Mouse (Mus musculus) CH12.LX (cell line): ENCODE data around the gene Rasgef1a. TPM values are rescaled to one million over a fixed set of nuclear protein-coding genes. Genes with fewer than 3 reads are reported as not detected.

ENCODE experiments used
- DNase-seq: peaks from one replicate; pipeline ENCODE4 v3.0.0-alpha.2; 2013; ENCODE audit errors: extremely low read depth
- H3K27ac ChIP-seq: 2 replicates; pipeline ENCODE4 v1.5.1; 2012; ENCODE audit warnings: low read depth, mild to moderate bottlenecking, control low read depth, moderate library complexity; ENCODE audit not compliant: insufficient read depth
- H3K27me3 ChIP-seq: replicated peaks from 2 replicates; pipeline ENCODE3; 2012; ENCODE audit warnings: inconsistent platforms
- H3K36me3 ChIP-seq, 2 experiments: replicated peaks in 1 of 2; 2 replicates each; pipeline versions ENCODE3 to v1.6.1; 2012; ENCODE audit warnings: inconsistent platforms in 1 of 2, low read length in 1 of 2, mild to moderate bottlenecking in 1 of 2, mixed read lengths in 1 of 2, moderate library complexity in 1 of 2; ENCODE audit not compliant: control insufficient read depth in 1 of 2, insufficient read depth in 1 of 2
- H3K4me1 ChIP-seq, 2 experiments: 2 replicates each; pipeline ENCODE4 v1.6.1; 2012; ENCODE audit warnings: inconsistent platforms in 1 of 2, moderate library complexity in 1 of 2; ENCODE audit not compliant: insufficient read depth in 2 of 2, control insufficient read depth in 1 of 2
- H3K4me2 ChIP-seq: 2 replicates; pipeline ENCODE4 v1.6.1; 2012; ENCODE audit warnings: low read depth, mild to moderate bottlenecking, control low read depth; ENCODE audit not compliant: poor library complexity, insufficient read depth, severe bottlenecking
- H3K4me3 ChIP-seq, 3 experiments: fragments of 150-350 bp in 1 of 3; sonication (generic) in 1 of 3; replicated peaks in 1 of 3; 2 replicates each; pipeline versions ENCODE3 to v1.5.1; 2011 to 2012; ENCODE audit warnings: low read depth in 2 of 3, low read length in 2 of 3, mild to moderate bottlenecking in 2 of 3, moderate library complexity in 2 of 3, control low read depth in 1 of 3, improper control_type of control experiment in 1 of 3, inconsistent platforms in 1 of 3, mixed read lengths in 1 of 3; ENCODE audit not compliant: poor library complexity in 1 of 3
- H3K79me2 ChIP-seq: replicated peaks from 2 replicates; pipeline ENCODE4 v1.6.1; 2012; ENCODE audit warnings: mild to moderate bottlenecking, moderate library complexity; ENCODE audit not compliant: control insufficient read depth, poor library complexity, insufficient read depth, severe bottlenecking; ENCODE audit errors: extremely low read depth
- H3K9ac ChIP-seq: 2 replicates; pipeline ENCODE4 v1.6.1; 2012; ENCODE audit warnings: low read depth, mild to moderate bottlenecking, control low read depth, moderate library complexity; ENCODE audit not compliant: insufficient read depth
- H3K9me3 ChIP-seq: replicated peaks from 2 replicates; pipeline ENCODE3; 2012; ENCODE audit warnings: low read length, inconsistent platforms, mixed read lengths
- CHD1 ChIP-seq: IDR thresholded peaks from 2 replicates; pipeline ENCODE4 v1.6.1; 2012; ENCODE audit warnings: low read depth, low read length, improper control_type of control experiment, inconsistent platforms
- ELF1 ChIP-seq: IDR thresholded peaks from 2 replicates; pipeline ENCODE4 v1.6.1; 2014; ENCODE audit warnings: low read depth, mild to moderate bottlenecking, inconsistent platforms, low read length, improper control_type of control experiment
- EP300 ChIP-seq: IDR thresholded peaks from 2 replicates; pipeline ENCODE4 v1.6.1; 2011; ENCODE audit warnings: low read length, improper control_type of control experiment
- ETS1 ChIP-seq: conservative IDR thresholded peaks from 2 replicates; pipeline ENCODE4 v1.6.1; 2012; ENCODE audit warnings: low read depth, mild to moderate bottlenecking, inconsistent platforms, low read length, improper control_type of control experiment, moderate library complexity
- GABPA ChIP-seq: IDR thresholded peaks from 2 replicates; pipeline ENCODE4 v1.6.1; 2012; ENCODE audit warnings: low read depth, low read length, improper control_type of control experiment, inconsistent platforms; ENCODE audit not compliant: insufficient replicate concordance
- HCFC1 ChIP-seq: IDR thresholded peaks from 2 replicates; pipeline ENCODE4 v1.6.1; 2012; ENCODE audit warnings: low read depth, mild to moderate bottlenecking, inconsistent platforms, low read length, improper control_type of control experiment
- IRF4 ChIP-seq: IDR thresholded peaks from 2 replicates; pipeline ENCODE4 v1.6.1; 2014; ENCODE audit warnings: low read depth, mild to moderate bottlenecking, inconsistent platforms, low read length, improper control_type of control experiment
- JUND ChIP-seq: conservative IDR thresholded peaks from 2 replicates; pipeline ENCODE4 v1.6.1; 2011; ENCODE audit warnings: low read depth, low read length, improper control_type of control experiment
- KAT2A ChIP-seq: IDR thresholded peaks from 2 replicates; pipeline ENCODE4 v1.6.1; 2012; ENCODE audit warnings: low read length, improper control_type of control experiment, inconsistent platforms; ENCODE audit not compliant: insufficient replicate concordance
- MAFK ChIP-seq: IDR thresholded peaks from 2 replicates; pipeline ENCODE4 v1.6.1; 2011; ENCODE audit warnings: low read length, improper control_type of control experiment; ENCODE audit not compliant: insufficient replicate concordance
- MAZ ChIP-seq: IDR thresholded peaks from 2 replicates; pipeline ENCODE4 v1.6.1; 2012; ENCODE audit warnings: low read depth, mild to moderate bottlenecking, inconsistent platforms, low read length, improper control_type of control experiment, moderate library complexity
- MEF2A ChIP-seq: IDR thresholded peaks from 2 replicates; pipeline ENCODE4 v1.6.1; 2014; ENCODE audit warnings: low read depth, mild to moderate bottlenecking, inconsistent platforms, low read length, improper control_type of control experiment, borderline replicate concordance
- MYC ChIP-seq: IDR thresholded peaks from 2 replicates; pipeline ENCODE4 v1.6.1; 2011; ENCODE audit warnings: low read depth, mild to moderate bottlenecking, improper control_type of control experiment, low read length
- NRF1 ChIP-seq: IDR thresholded peaks from 2 replicates; pipeline ENCODE4 v1.6.1; 2014; ENCODE audit warnings: low read depth, mild to moderate bottlenecking, inconsistent platforms, low read length, improper control_type of control experiment, moderate library complexity
- PAX5 ChIP-seq: IDR thresholded peaks from 2 replicates; pipeline ENCODE4 v1.6.1; 2012; ENCODE audit warnings: low read length, inconsistent platforms, mixed read lengths
- POLR2A ChIP-seq: IDR thresholded peaks from 2 replicates; pipeline ENCODE4 v1.6.1; 2011; ENCODE audit warnings: low read depth, mild to moderate bottlenecking, improper control_type of control experiment, low read length
- POLR2AphosphoS2 ChIP-seq: IDR thresholded peaks from 2 replicates; pipeline ENCODE4 v1.6.1; 2011; ENCODE audit warnings: low read depth, low read length, improper control_type of control experiment
- RAD21 ChIP-seq: IDR thresholded peaks from 2 replicates; pipeline ENCODE4 v1.6.1; 2011; ENCODE audit warnings: low read depth, mild to moderate bottlenecking, low read length, improper control_type of control experiment, moderate library complexity
- TBP ChIP-seq: conservative IDR thresholded peaks from 2 replicates; pipeline ENCODE4 v1.6.1; 2011; ENCODE audit warnings: low read depth, low read length, improper control_type of control experiment
- TCF12 ChIP-seq: IDR thresholded peaks from 2 replicates; pipeline ENCODE4 v1.6.1; 2014; ENCODE audit warnings: low read depth, mild to moderate bottlenecking, inconsistent platforms, low read length, improper control_type of control experiment
- UBTF ChIP-seq: IDR thresholded peaks from 2 replicates; pipeline ENCODE4 v1.6.1; 2012; ENCODE audit warnings: low read depth, mild to moderate bottlenecking, inconsistent platforms, low read length, improper control_type of control experiment, moderate library complexity
- USF2 ChIP-seq: conservative IDR thresholded peaks from 2 replicates; pipeline ENCODE4 v1.6.1; 2011; ENCODE audit warnings: low read depth, low read length, improper control_type of control experiment
- ZKSCAN1 ChIP-seq: IDR thresholded peaks from 2 replicates; pipeline ENCODE4 v1.6.1; 2012; ENCODE audit warnings: low read depth, inconsistent platforms, low read length, improper control_type of control experiment, borderline replicate concordance
- ZNF384 ChIP-seq: IDR thresholded peaks from 2 replicates; pipeline ENCODE4 v1.6.1; 2012; ENCODE audit warnings: low read depth, low read length, improper control_type of control experiment, inconsistent platforms
- dilution Hi-C: fragments of 300-500 bp; cut with MboI; formaldehyde crosslinking; loops from 2 replicates; pipeline ENCODE4 v1.14.3; 2020; ENCODE audit warnings: low sequenced_read_pairs; ENCODE audit not compliant: extremely low pct_unique_long_range_greater_than_20kb, extremely low pct_ligation_motif_present
- in situ Hi-C: fragments of 300-500 bp; cut with MboI; formaldehyde crosslinking; loops from 3 replicates; pipeline ENCODE4 v1.14.3; 2019; ENCODE audit warnings: low sequenced_read_pairs, low pct_ligation_motif_present, low pct_unique_long_range_greater_than_20kb, mixed read lengths
- polyA plus RNA-seq: library from polyadenylated mRNA; unstranded; fragments of >175 nt; gene quantifications from 2 replicates; pipeline ENCODE4 v1.2.1, GENCODE M21; 2012; ENCODE audit warnings: low read depth; ENCODE audit not compliant: insufficient read length
- total RNA-seq, 2 experiments: library from RNA; depleted of rRNA; stranded (reverse); fragments of 300-350 nt in 1 of 2; fragments of >200 nt in 1 of 2; gene quantifications; 2 replicates each; pipeline ENCODE4 v1.2.3; 2012 to 2014

Rasgef1a gene
- total and polyA plus RNA-seq, 3 experiments, result 0.13 TPM; not detected in 2

- no peaks in the 10 kb centered on the region; the same call in 1 of the 2 replicates for H3K79me2 ChIP-seq
- peaks cover 2% of the 10 kb centered on the region for H3K9me3 ChIP-seq
- TF ChIP-seq POLR2A (no peak), USF2 (no peak), TCF12 (no peak), ETS1 (no peak), TBP (no peak), MAZ (no peak), CHD1 (no peak), MEF2A (no peak), UBTF (no peak), NRF1 (no peak), GABPA (no peak), KAT2A (no peak), MAFK (no peak), HCFC1 (no peak), ZNF384 (no peak)
- in situ Hi-C loops (no loop called here), dilution Hi-C loops (no loop called here)
- H3K4me2 ChIP-seq, result no peak overlapping the region
- no peak for DNase-seq
- no peak overlapping the region for H3K9ac ChIP-seq
- H3K36me3 ChIP-seq, result no peaks in the 10 kb centered on the region
- no peak overlapping the region for H3K4me3 ChIP-seq
- no peaks in the 10 kb centered on the region for H3K4me1 ChIP-seq
- no peak overlapping the region for H3K27ac ChIP-seq
- H3K27me3 ChIP-seq, result peaks cover 77% of the 10 kb centered on the region
These were observed 3.2 kb upstream of the Rasgef1a start for GRCm38 (mm10) chr6:118007843-118008539.

GRCm38 (mm10) chr6:118010256-118010655 lies 982 bp upstream of the Rasgef1a start:
- in situ Hi-C loops (no loop called here), dilution Hi-C loops (no loop called here)
- Histone ChIP-seq H3K36me3 (no peaks in the 10 kb centered on the region), H3K4me2 (no peak overlapping the region), H3K9me3 (peaks cover 2% of the 10 kb centered on the region), H3K27me3 (peaks cover 77% of the 10 kb centered on the region), H3K27ac (no peak overlapping the region), H3K4me1 (no peaks in the 10 kb centered on the region), H3K4me3 (no peak overlapping the region), H3K79me2 (no peaks in the 10 kb centered on the region), H3K9ac (no peak overlapping the region)
- TF ChIP-seq KAT2A, result no peak
- TF ChIP-seq RAD21, result no peak
- TF ChIP-seq POLR2A, result no peak
- TF ChIP-seq ZNF384, result no peak
- no peak for TF ChIP-seq HCFC1
- TF ChIP-seq TCF12, result no peak
- TF ChIP-seq POLR2AphosphoS2, result no peak
- no peak for TF ChIP-seq PAX5
- no peak for TF ChIP-seq MAFK
- TF ChIP-seq GABPA, result no peak
- no peak for TF ChIP-seq UBTF
- TF ChIP-seq ELF1, result no peak
- no peak for TF ChIP-seq MYC
- no peak for TF ChIP-seq ZKSCAN1
- TF ChIP-seq JUND, result no peak
- no peak for TF ChIP-seq IRF4
- TF ChIP-seq EP300, result no peak
- no peak for DNase-seq
